Mouse (Mus musculus) urinary bladder, postnatal 14 days (tissue): ENCODE measurements around the gene Vmn1r55.
"Not testable (repeated sequence)": the region's sequence is repeated elsewhere in the genome, so short reads cannot be mapped to it uniquely, and the experiment has no call there.

Source experiments
- DNase-seq: peaks from one replicate; pipeline ENCODE4 v3.0.0; 2021; ENCODE audit warnings: low spot score

Gene Vmn1r55

DNA sequence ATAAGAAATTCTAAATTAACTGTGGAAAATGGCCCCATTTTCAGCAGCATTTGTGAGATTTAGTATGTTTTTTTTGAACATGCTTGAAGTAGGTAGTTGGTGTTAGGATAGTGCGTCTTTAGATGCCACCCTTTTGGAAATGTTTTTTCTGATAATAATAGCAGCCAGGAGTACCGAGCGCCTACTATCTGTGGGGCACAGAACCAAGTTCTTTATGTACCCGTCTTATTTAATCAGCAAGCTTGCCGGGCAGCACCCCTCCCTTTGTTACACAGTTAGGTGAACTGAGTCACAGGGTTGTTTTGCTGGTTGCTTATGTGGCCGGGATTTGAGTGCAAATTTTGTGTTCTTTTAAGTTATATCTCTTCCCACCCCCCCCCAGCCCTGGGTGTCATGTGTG is 68.2 kb downstream of the Vmn1r55 start:
- DNase-seq = no peak

DNA sequence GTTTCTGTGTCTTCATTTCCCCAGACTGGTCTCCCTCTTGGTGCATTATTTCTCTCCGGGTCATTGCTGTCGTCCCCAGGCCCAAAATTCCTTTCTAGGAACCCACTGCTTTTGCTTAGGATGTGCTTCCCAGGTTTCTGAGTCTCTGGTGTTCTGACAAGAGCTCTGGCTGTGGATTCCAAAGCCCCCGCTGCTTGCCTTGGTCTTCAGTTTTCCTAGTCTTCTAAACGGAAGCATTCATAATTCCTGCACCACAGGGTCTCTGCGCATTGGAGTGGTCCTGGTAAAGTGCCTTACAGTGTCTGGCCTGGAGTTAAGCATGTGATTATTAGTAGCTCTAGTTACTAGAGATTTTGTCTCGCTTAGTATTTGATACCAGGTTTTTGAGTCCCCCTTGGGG is 68.7 kb downstream of the Vmn1r55 start:
- DNase-seq = no peak

- peak; percentile 97 for DNase-seq
Measured at GRCm38 (mm10) chr7:5080010-5080751, 69.3 kb downstream of the Vmn1r55 start, which contains the start of gene Epn1. Gene Epn1 (plus strand): TSS chr7:5080235.

DNA sequence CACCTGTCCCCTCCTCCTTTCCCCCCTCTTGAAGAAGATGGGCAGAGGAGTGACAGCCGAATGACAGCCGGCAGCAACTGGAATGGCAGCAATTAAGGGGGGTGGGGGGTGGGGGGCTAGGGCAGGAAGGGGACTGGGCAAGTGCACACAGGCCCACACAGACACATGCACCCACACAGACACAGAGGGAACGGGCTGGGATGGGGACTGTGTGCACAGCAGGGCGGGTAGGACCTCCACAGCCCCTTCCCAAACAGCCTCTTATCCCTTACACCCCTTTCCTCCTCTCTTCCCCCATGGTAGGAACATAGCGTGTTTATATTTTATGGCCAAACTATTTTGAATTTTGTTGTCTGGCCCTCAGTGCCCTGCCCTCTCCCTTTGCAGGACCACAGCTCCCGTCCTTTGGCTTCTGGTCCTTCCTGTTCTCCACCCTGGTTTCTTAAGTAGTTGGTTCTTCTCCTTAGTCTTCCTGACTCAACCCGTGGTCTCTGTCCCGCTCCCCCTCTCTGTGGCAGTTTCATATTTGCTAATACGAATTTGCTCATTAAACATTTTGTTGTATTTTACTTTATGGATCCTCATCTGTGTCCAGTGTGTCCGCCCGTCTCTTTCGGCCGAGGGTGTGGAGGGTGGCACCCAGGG is 70.0 kb downstream of the Vmn1r55 start:
- DNase-seq = not testable (repeated sequence)
